Mouse (Mus musculus): Measurements from ENCODE around the gene Brpf3.
A peak's percentile ranks its signal among the peaks of the same experiment; 100 is the strongest.
"Not testable (repeated sequence)": the region's sequence is repeated elsewhere in the genome, so short reads cannot be mapped to it uniquely, and the experiment has no call there.

The Brpf3 gene

GRCm38 (mm10) chr17:28800671-28801412, at the start of gene Brpf3:
TSS of gene Brpf3 (plus strand) at chr17:28801090.
- peak; percentile 77 for DNase-seq (ENCODE audit: low spot score)

- no peak for DNase-seq (ENCODE audit: low spot score)
These were observed 44.4 kb upstream of the Brpf3 start for GRCm38 (mm10) chr17:28756447-28756846.

- DNase-seq (ENCODE audit: low spot score): no peak
These were observed 43.4 kb upstream of the Brpf3 start for GRCm38 (mm10) chr17:28757470-28757869.

- DNase-seq (ENCODE audit: low spot score): no peak
These were observed 40.1 kb upstream of the Brpf3 start for GRCm38 (mm10) chr17:28760736-28761312.

- peak; percentile 79 for DNase-seq (ENCODE audit: low spot score)
These were observed 39.0 kb upstream of the Brpf3 start for GRCm38 (mm10) chr17:28761871-28762270.

GRCm38 (mm10) chr17:28766203-28766602, 34.7 kb upstream of the Brpf3 start:
- DNase-seq (ENCODE audit: low spot score): no peak

- no peak for DNase-seq (ENCODE audit: low spot score)
These were observed 33.9 kb upstream of the Brpf3 start for GRCm38 (mm10) chr17:28766781-28767515.

GRCm38 (mm10) chr17:28769121-28769874, 31.6 kb upstream of the Brpf3 start, which contains the start of gene Mapk13:
TSS of gene Mapk13 (plus strand) at chr17:28769297.
- peak; percentile 27 for DNase-seq (ENCODE audit: low spot score)

- DNase-seq (ENCODE audit: low spot score): peak; percentile 39
These were observed 30.9 kb upstream of the Brpf3 start for GRCm38 (mm10) chr17:28769875-28770421.

GRCm38 (mm10) chr17:28771289-28771688, 29.6 kb upstream of the Brpf3 start:
- no peak for DNase-seq (ENCODE audit: low spot score)

GRCm38 (mm10) chr17:28774303-28774702, 26.6 kb upstream of the Brpf3 start:
- DNase-seq (ENCODE audit: low spot score): not testable (repeated sequence)

- no peak for DNase-seq (ENCODE audit: low spot score)
These were observed 25.7 kb upstream of the Brpf3 start for GRCm38 (mm10) chr17:28775161-28775560.

- DNase-seq (ENCODE audit: low spot score): no peak
These were observed 24.1 kb upstream of the Brpf3 start for GRCm38 (mm10) chr17:28776817-28777216.

- DNase-seq (ENCODE audit: low spot score): no peak
These were observed 23.5 kb upstream of the Brpf3 start for GRCm38 (mm10) chr17:28777231-28778005.

- DNase-seq (ENCODE audit: low spot score): no peak
These were observed 21.2 kb upstream of the Brpf3 start for GRCm38 (mm10) chr17:28779735-28780134.

GRCm38 (mm10) chr17:28780836-28781235, 20.1 kb upstream of the Brpf3 start:
- no peak for DNase-seq (ENCODE audit: low spot score)

GRCm38 (mm10) chr17:28781290-28782045, 19.4 kb upstream of the Brpf3 start:
- DNase-seq (ENCODE audit: low spot score): no peak

- DNase-seq (ENCODE audit: low spot score): no peak
These were observed 15.9 kb upstream of the Brpf3 start for GRCm38 (mm10) chr17:28785036-28785435.

GRCm38 (mm10) chr17:28787507-28787906, 13.4 kb upstream of the Brpf3 start:
- DNase-seq (ENCODE audit: low spot score): no peak

GRCm38 (mm10) chr17:28797031-28797430, 3.9 kb upstream of the Brpf3 start:
- no peak for DNase-seq (ENCODE audit: low spot score)

Data from retina, embryonic 14.5 days (tissue).